Mouse (Mus musculus): ENCODE measurements around the gene Zfp53. TPM values are rescaled to one million over a fixed set of nuclear protein-coding genes. Genes with fewer than 3 reads are reported as not detected.

Gene Zfp53
- total and polyA plus RNA-seq, 3 experiments, result 1.8 to 2.2 TPM; not detected in 1

DNA sequence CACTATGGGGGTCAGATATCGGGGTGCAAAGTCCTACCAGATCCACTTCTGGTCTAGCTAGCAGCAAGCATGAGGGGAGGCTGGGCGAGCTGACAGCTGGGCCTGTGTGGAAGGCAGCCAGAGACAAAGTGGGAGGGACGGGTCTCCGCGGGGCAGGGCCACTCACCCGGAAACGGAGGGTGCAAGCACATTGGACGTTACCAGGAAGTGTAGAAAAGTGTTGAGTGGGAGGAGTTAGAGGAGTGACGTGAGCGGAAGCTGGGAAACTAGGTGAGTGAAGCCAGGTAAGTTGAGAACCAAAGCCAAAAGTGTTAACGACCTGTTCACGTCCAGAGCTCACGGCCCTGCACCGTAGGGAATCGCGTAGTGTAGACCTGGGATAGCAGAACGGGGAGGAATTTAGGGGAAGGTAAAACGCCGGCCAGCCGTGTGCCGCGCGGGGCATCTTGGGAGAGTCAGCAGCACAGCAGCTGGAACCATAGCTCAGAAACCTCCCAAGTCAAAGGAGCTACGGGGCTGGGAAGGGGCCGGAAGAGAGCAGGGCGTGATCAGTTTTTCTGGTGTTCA lies 38.6 kb upstream of the Zfp53 start, which contains the start of gene Zfp51 (continued):
- TF ChIP-seq KAT2A (conservative IDR thresholded peaks at IDR 0.05; ENCODE audit: low read depth, low read length) (peak; percentile 13; the same call in 1 of the 2 replicates), CHD2 (IDR thresholded peaks at IDR 0.05; ENCODE audit: low read length) (no peak), CHD1 (IDR thresholded peaks at IDR 0.05; ENCODE audit: low read depth, low read length) (no peak), JUND (IDR thresholded peaks at IDR 0.05; ENCODE audit: low read depth, low read length) (no peak), NRF1 (IDR thresholded peaks at IDR 0.05; ENCODE audit: insufficient read depth, low read depth, low read length, poor library complexity, severe bottlenecking) (no peak), E2F4 (IDR thresholded peaks at IDR 0.05; ENCODE audit: borderline replicate concordance, low read depth, low read length) (no peak), MYC (IDR thresholded peaks at IDR 0.05; ENCODE audit: low read depth, low read length) (peak; percentile 64), HCFC1 (IDR thresholded peaks at IDR 0.05; ENCODE audit: low read depth, low read length) (peak; percentile 78), USF1 (IDR thresholded peaks at IDR 0.05; ENCODE audit: low read depth, low read length) (no peak; the same call in 1 of the 2 replicates), GATA1 (IDR thresholded peaks at IDR 0.05; ENCODE audit: low read depth, low read length) (no peak), CTCF (IDR thresholded peaks at IDR 0.05 in 2 of 3, conservative IDR thresholded peaks at IDR 0.05 in 1 of 3; ENCODE audit: control insufficient read depth in 1 of 3, insufficient read depth in 1 of 3, low read depth in 2 of 3, low read length in 3 of 3, poor library complexity in 1 of 3, severe bottlenecking in 1 of 3) (no peak), TBP (IDR thresholded peaks at IDR 0.05; ENCODE audit: low read depth, low read length) (peak; percentile 61), EP300 (IDR thresholded peaks at IDR 0.05; ENCODE audit: low read depth in 1 of 2, low read length in 2 of 2) (no peak; a peak in 1 of 4 replicates), ZNF384 (IDR thresholded peaks at IDR 0.05; ENCODE audit: low read depth, low read length) (no peak), TCF12 (IDR thresholded peaks at IDR 0.05; ENCODE audit: low read depth, low read length) (no peak), ZKSCAN1 (IDR thresholded peaks at IDR 0.05; ENCODE audit: low read depth, low read length) (no peak), NELFE (IDR thresholded peaks at IDR 0.05; ENCODE audit: low read depth, low read length) (peak; percentile 55), POLR2A (IDR thresholded peaks at IDR 0.05; ENCODE audit: control insufficient read depth in 1 of 2, insufficient read depth in 1 of 2, low read depth in 1 of 2, low read length in 2 of 2, poor library complexity in 1 of 2) (peak; percentile 53 to 82; a peak in 3 of 4 replicates), ZMIZ1 (IDR thresholded peaks at IDR 0.05; ENCODE audit: low read depth, low read length) (no peak), MXI1 (IDR thresholded peaks at IDR 0.05; ENCODE audit: low read depth, low read length) (peak; percentile 85), UBTF (IDR thresholded peaks at IDR 0.05; ENCODE audit: borderline replicate concordance, insufficient read depth, low read depth, low read length) (no peak)

DNA sequence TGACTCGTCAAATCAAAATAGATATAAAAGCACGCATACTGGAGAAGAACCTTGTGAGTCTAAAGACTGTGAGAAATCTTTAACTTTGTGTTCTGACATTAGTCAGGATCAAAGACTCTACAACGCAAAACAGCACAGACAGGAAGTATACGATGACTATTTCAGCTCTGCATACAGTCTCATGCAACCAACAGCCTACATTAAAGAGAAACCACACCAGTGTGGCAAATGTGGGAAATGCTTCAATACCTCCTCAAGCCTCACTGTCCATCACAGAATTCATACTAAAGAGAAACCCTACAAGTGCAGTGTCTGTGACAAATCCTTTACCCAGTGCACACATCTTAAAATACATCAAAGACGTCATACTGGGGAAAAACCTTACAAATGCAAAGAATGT lies 25.2 kb upstream of the Zfp53 start:
- H3K27me3 ChIP-seq (ENCODE audit: control insufficient read depth in 1 of 2, insufficient read depth in 2 of 2, low read length in 2 of 2), result no peaks in the 10 kb centered on the region
- H3K9me3 ChIP-seq (replicated peaks; ENCODE audit: insufficient read depth, low read length), result no peaks in the 10 kb centered on the region
- H3K79me2 ChIP-seq (ENCODE audit: control insufficient read depth, insufficient read depth, low read length, poor library complexity), result no peaks in the 10 kb centered on the region
- H3K9ac ChIP-seq (ENCODE audit: control insufficient read depth, low read depth, low read length, poor library complexity, severe bottlenecking), result no peak overlapping the region
- TF ChIP-seq KAT2A (conservative IDR thresholded peaks at IDR 0.05; ENCODE audit: low read depth, low read length), result no peak
- peaks cover 0 to 16% of the 10 kb centered on the region in 2 experiments; a peak in 2 of 4 replicates for H3K36me3 ChIP-seq (ENCODE audit: control insufficient read depth in 1 of 2, insufficient read depth in 2 of 2, low read length in 2 of 2)
- H3K4me1 ChIP-seq (ENCODE audit: control insufficient read depth in 1 of 2, insufficient read depth in 2 of 2, low read length in 2 of 2), result no peaks in the 10 kb centered on the region
- no peak overlapping the region for H3K27ac ChIP-seq (ENCODE audit: control insufficient read depth, low read depth, low read length)
- no peak for DNase-seq (ENCODE audit: low read depth, low spot score)
- no peak overlapping the region for H3K4me3 ChIP-seq (ENCODE audit: control insufficient read depth in 1 of 2, insufficient read depth in 1 of 2, low read depth in 2 of 2, low read length in 2 of 2)

Data from MEL (cell line).